8 mouse cellular contexts compared by ENCODE assay signal in genomic region chr14:119006441-119007102, GRCm38 (mm10).
A peak's percentile ranks its signal among the peaks of the same experiment; 100 is the strongest.
DNase-seq lines count a peak whose midpoint lies in the region; ATAC-seq and TF ChIP-seq lines count a peak whose summit lies in the region.

No protein-coding gene starts in this region.

- ATAC-seq in erythroblast, adult 5-6 weeks (replicated peaks; ENCODE audit: low FRiP score, poor library complexity, severe bottlenecking), result no peak
- no peak for ATAC-seq in embryonic facial prominence, embryonic 11.5 days (replicated peaks; ENCODE audit: insufficient number of reproducible peaks, low FRiP score, low TSS enrichment, low read depth)
- no peak for ATAC-seq in midbrain, embryonic 14.5 days (ENCODE audit: low FRiP score, low TSS enrichment)

- H3K4me3 ChIP-seq in erythroblast, embryonic 14.5 days (replicated peaks), result peak overlapping the region; percentile 68
- peak overlapping the region; percentile 43 for H3K4me3 ChIP-seq in embryonic facial prominence, embryonic 11.5 days (ENCODE audit: low read depth, low read length)
- peak overlapping the region; percentile 85 for H3K4me3 ChIP-seq in kidney, adult 2 months (ENCODE audit: insufficient read depth, low read depth, low read length)
- peak overlapping the region; percentile 49 for H3K4me3 ChIP-seq in midbrain, embryonic 14.5 days (replicated peaks; ENCODE audit: low read depth, low read length)

- 4% methylated on average over 49 of the region's 49 CpGs for WGBS in embryonic facial prominence, embryonic 11.5 days
- under 1% methylated on average over 49 of the region's 49 CpGs for WGBS in kidney, adult 2 months
- 2% methylated on average over 49 of the region's 49 CpGs for WGBS in midbrain, embryonic 14.5 days

- TF ChIP-seq CTCF in kidney, adult 2 months (conservative IDR thresholded peaks at IDR 0.05; ENCODE audit: insufficient read depth, insufficient read length, low read depth, low read length), result no peak

- no peaks in the 10 kb centered on the region for H3K36me3 ChIP-seq in erythroblast, embryonic 14.5 days (ENCODE audit: control insufficient read depth)
- no peaks in the 10 kb centered on the region for H3K36me3 ChIP-seq in embryonic facial prominence, embryonic 11.5 days (replicated peaks; ENCODE audit: control insufficient read depth, insufficient read depth, low read depth, low read length)
- H3K36me3 ChIP-seq in kidney, adult 2 months (ENCODE audit: control insufficient read depth, insufficient read depth, low read length), result no peaks in the 10 kb centered on the region; the same call in 1 of the 2 replicates
- H3K36me3 ChIP-seq in midbrain, embryonic 14.5 days (ENCODE audit: control insufficient read depth, insufficient read depth, low read length), result peaks cover 11% of the 10 kb centered on the region

- no peaks in the 10 kb centered on the region for H3K27me3 ChIP-seq in erythroblast, embryonic 14.5 days (ENCODE audit: control insufficient read depth)
- no peaks in the 10 kb centered on the region for H3K27me3 ChIP-seq in embryonic facial prominence, embryonic 11.5 days (ENCODE audit: control insufficient read depth, insufficient read depth, low read length)
- no peaks in the 10 kb centered on the region for H3K27me3 ChIP-seq in kidney, adult 2 months (replicated peaks; ENCODE audit: control insufficient read depth, insufficient read depth, low read length)
- no peaks in the 10 kb centered on the region for H3K27me3 ChIP-seq in midbrain, embryonic 14.5 days (ENCODE audit: control insufficient read depth, insufficient read depth, low read length)

- peak overlapping the region; percentile 77 for H3K4me2 ChIP-seq in embryonic facial prominence, embryonic 11.5 days (ENCODE audit: low read depth, low read length)
- H3K4me2 ChIP-seq in midbrain, embryonic 14.5 days (ENCODE audit: low read length), result peak overlapping the region; percentile 98

- DNase-seq in CD4-positive helper T cell, adult 2 months (ENCODE audit: low read depth, low spot score), result peak; percentile 58
- DNase-seq in embryonic facial prominence, embryonic 11.5 days (ENCODE audit: low spot score), result peak; percentile 26
- peak; percentile 29 for DNase-seq in kidney, adult 2 months
- DNase-seq in midbrain, embryonic 14.5 days, result peak; percentile 51
- DNase-seq in frontal cortex, postnatal 14 days (ENCODE audit: low spot score in 2 of 2), result no peak
- no peak for DNase-seq in urinary bladder, postnatal 4 days (ENCODE audit: low spot score in 2 of 2)

- no peak overlapping the region for H3K27ac ChIP-seq in embryonic facial prominence, embryonic 11.5 days (replicated peaks; ENCODE audit: low read depth, low read length)
- H3K27ac ChIP-seq in kidney, adult 2 months (ENCODE audit: insufficient read depth, low read depth, low read length), result peak overlapping the region; percentile 81
- H3K27ac ChIP-seq in midbrain, embryonic 14.5 days (replicated peaks; ENCODE audit: low read depth, low read length), result peak overlapping the region; percentile 64

- H3K9me3 ChIP-seq in erythroblast, embryonic 14.5 days (ENCODE audit: control insufficient read depth, low read length), result no peaks in the 10 kb centered on the region
- H3K9me3 ChIP-seq in embryonic facial prominence, embryonic 11.5 days (replicated peaks; ENCODE audit: control insufficient read depth, low read length), result no peaks in the 10 kb centered on the region
- H3K9me3 ChIP-seq in midbrain, embryonic 14.5 days (ENCODE audit: control insufficient read depth, low read length), result no peaks in the 10 kb centered on the region

- no peak for TF ChIP-seq POLR2A in kidney, adult 2 months (IDR thresholded peaks at IDR 0.05; ENCODE audit: low read depth, low read length)

- peaks cover 24% of the 10 kb centered on the region for H3K4me1 ChIP-seq in erythroblast, embryonic 14.5 days (ENCODE audit: control insufficient read depth)
- no peaks in the 10 kb centered on the region for H3K4me1 ChIP-seq in embryonic facial prominence, embryonic 11.5 days (ENCODE audit: control insufficient read depth, insufficient read depth, low read length)
- H3K4me1 ChIP-seq in kidney, adult 2 months (ENCODE audit: control insufficient read depth, insufficient read depth, low read length), result no peaks in the 10 kb centered on the region
- peaks cover 8% of the 10 kb centered on the region for H3K4me1 ChIP-seq in midbrain, embryonic 14.5 days (ENCODE audit: control insufficient read depth, insufficient read depth, low read length)

- peak overlapping the region; percentile 46 for H3K9ac ChIP-seq in embryonic facial prominence, embryonic 11.5 days (replicated peaks; ENCODE audit: low read length)
- H3K9ac ChIP-seq in midbrain, embryonic 14.5 days (replicated peaks; ENCODE audit: low read length), result peak overlapping the region; percentile 54

Comparison
In these comparisons a context has a peak if more than half of its experiments do, and no peak if none do; other contexts are left out.
1. DNase-seq: peak in CD4-positive helper T cell, adult 2 months (single experiment), embryonic facial prominence, embryonic 11.5 days (single experiment), kidney, adult 2 months (single experiment) and midbrain, embryonic 14.5 days (single experiment); none in frontal cortex, postnatal 14 days (0 of 2) and urinary bladder, postnatal 4 days (0 of 2).
2. Peak in every context shown above with its lines, with median percentiles within 50 percentile points of each other: H3K4me3 ChIP-seq.